Mouse (Mus musculus) MEL (cell line): ENCODE measurements at regions not wholly inside any gene's neighbourhood (a gene's known extent, or its start where the extent isn't known, plus 50 kb on each side); places are given as distances from the start of the nearest gene placed in this dataset.

Source experiments
- CHD1 ChIP-seq: IDR thresholded peaks from 2 replicates; pipeline ENCODE4 v1.6.1; 2012; ENCODE audit warnings: low read depth, mild to moderate bottlenecking, inconsistent platforms, low read length, improper control_type of control experiment
- CTCF ChIP-seq, 3 experiments: IDR thresholded peaks in 2 of 3; conservative IDR thresholded peaks in 1 of 3; 2 replicates each; pipeline ENCODE4 v1.5.1; 2011 to 2012; ENCODE audit warnings: low read length in 3 of 3, low read depth in 2 of 3, mild to moderate bottlenecking in 2 of 3, improper control_type of control experiment in 1 of 3, inconsistent platforms in 1 of 3, mixed read lengths in 1 of 3, moderate library complexity in 1 of 3; ENCODE audit not compliant: control insufficient read depth in 1 of 3, insufficient read depth in 1 of 3, poor library complexity in 1 of 3, severe bottlenecking in 1 of 3
- EP300 ChIP-seq, 2 experiments: IDR thresholded peaks; 2 replicates each; pipeline ENCODE4 v1.6.1; 2011; ENCODE audit warnings: improper control_type of control experiment in 2 of 2, low read length in 2 of 2, low read depth in 1 of 2, mild to moderate bottlenecking in 1 of 2
- GATA1 ChIP-seq: IDR thresholded peaks from 2 replicates; pipeline ENCODE4 v1.6.1; 2011; ENCODE audit warnings: low read depth, low read length, improper control_type of control experiment
- MAX ChIP-seq: IDR thresholded peaks from 2 replicates; pipeline ENCODE4 v1.6.1; 2011; ENCODE audit warnings: low read length, improper control_type of control experiment
- MAZ ChIP-seq: IDR thresholded peaks from 2 replicates; pipeline ENCODE4 v1.6.1; 2012; ENCODE audit warnings: low read depth, mild to moderate bottlenecking, inconsistent platforms, low read length, improper control_type of control experiment
- POLR2A ChIP-seq, 2 experiments: IDR thresholded peaks; 2 replicates each; pipeline ENCODE4 v1.6.1; 2011 to 2012; ENCODE audit warnings: low read length in 2 of 2, mild to moderate bottlenecking in 2 of 2, control low read depth in 1 of 2, improper control_type of control experiment in 1 of 2, low read depth in 1 of 2, moderate library complexity in 1 of 2; ENCODE audit not compliant: control insufficient read depth in 1 of 2, insufficient read depth in 1 of 2, poor library complexity in 1 of 2
- POLR2AphosphoS2 ChIP-seq: IDR thresholded peaks from 2 replicates; pipeline ENCODE4 v1.6.1; 2011; ENCODE audit warnings: low read length, improper control_type of control experiment
- SMC3 ChIP-seq: IDR thresholded peaks from 2 replicates; pipeline ENCODE4 v1.6.1; 2011; ENCODE audit warnings: low read depth, low read length, improper control_type of control experiment
- TBP ChIP-seq: IDR thresholded peaks from 2 replicates; pipeline ENCODE4 v1.8.0; 2011; ENCODE audit warnings: low read depth, low read length, improper control_type of control experiment
- TCF12 ChIP-seq: IDR thresholded peaks from 2 replicates; pipeline ENCODE4 v1.6.1; 2014; ENCODE audit warnings: low read depth, mild to moderate bottlenecking, inconsistent platforms, low read length, improper control_type of control experiment, moderate library complexity
- ZKSCAN1 ChIP-seq: IDR thresholded peaks from 2 replicates; pipeline ENCODE4 v1.6.1; 2012; ENCODE audit warnings: low read depth, mild to moderate bottlenecking, inconsistent platforms, low read length, improper control_type of control experiment, moderate library complexity

DNA sequence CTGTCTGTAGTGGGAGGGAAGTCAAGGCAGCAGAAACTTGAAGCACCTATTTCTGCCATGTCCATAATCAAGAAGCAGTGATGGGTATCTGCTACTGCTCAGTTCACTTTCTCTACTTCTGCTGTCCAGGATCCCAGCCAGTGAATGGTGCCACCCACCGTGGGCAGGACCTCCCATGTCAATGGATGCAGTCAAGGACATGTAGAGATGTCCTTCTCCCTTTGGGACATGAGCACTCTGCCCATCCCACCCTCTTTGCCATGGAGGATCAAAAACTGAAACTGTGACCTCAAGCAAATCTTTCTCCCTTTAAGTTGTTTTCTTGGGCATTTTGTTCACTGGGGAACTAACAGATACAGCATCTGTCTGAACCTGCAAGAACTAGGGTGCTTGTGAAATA lies 99.6 kb upstream of the Zfp648 start:
- TF ChIP-seq TCF12 (no peak), EP300 (IDR thresholded peaks at IDR 0.05; ENCODE audit: low read depth in 1 of 2, low read length in 2 of 2) (no peak), POLR2A (IDR thresholded peaks at IDR 0.05; ENCODE audit: control insufficient read depth in 1 of 2, insufficient read depth in 1 of 2, low read depth in 1 of 2, low read length in 2 of 2, poor library complexity in 1 of 2) (no peak), ZKSCAN1 (no peak), TBP (no peak), CHD1 (no peak), GATA1 (no peak), SMC3 (no peak), CTCF (IDR thresholded peaks at IDR 0.05 in 2 of 3, conservative IDR thresholded peaks at IDR 0.05 in 1 of 3; ENCODE audit: control insufficient read depth in 1 of 3, insufficient read depth in 1 of 3, low read depth in 2 of 3, low read length in 3 of 3, poor library complexity in 1 of 3, severe bottlenecking in 1 of 3) (no peak), MAX (no peak), POLR2AphosphoS2 (no peak), MAZ (no peak)
